24 mouse cellular contexts compared by ENCODE assay signal in genomic region chr11:95890462-95891051, GRCm38 (mm10). TPM values are rescaled to one million over a fixed set of nuclear protein-coding genes. Genes with fewer than 3 reads are reported as not detected.
DNase-seq lines count a peak whose midpoint lies in the region; ATAC-seq and TF ChIP-seq lines count a peak whose summit lies in the region.
"Had no signal": no experiment of that assay in that cellular context is flagged by ENCODE, and none has a peak within 500 bp of the region (broad histone marks: within the 10 kb centered on the region; RNA-seq: fewer than 3 reads in every experiment).

No protein-coding gene starts in this region.

- no peak overlapping the region for H3K27ac ChIP-seq in hindbrain, postnatal 0 days
- no peak overlapping the region for H3K27ac ChIP-seq in hindbrain, embryonic 12.5 days
- no peak overlapping the region for H3K27ac ChIP-seq in left cerebral cortex, adult 2 months
- H3K27ac ChIP-seq in midbrain, postnatal 0 days (ENCODE audit: low read depth, low read length), result no peak overlapping the region
- no peak overlapping the region for H3K27ac ChIP-seq in midbrain, embryonic 11.5 days (ENCODE audit: low read depth, low read length)
- H3K27ac ChIP-seq in stomach, postnatal 0 days (replicated peaks), result no peak overlapping the region
- H3K27ac ChIP-seq: embryonic facial prominence, embryonic 13.5 days; forebrain, embryonic 12.5 days; gastrocnemius, adult 2 months; heart, embryonic 13.5 days had no signal

- H3K36me3 ChIP-seq in hindbrain, postnatal 0 days (ENCODE audit: insufficient read depth, low read length), result no peaks in the 10 kb centered on the region
- H3K36me3 ChIP-seq in hindbrain, embryonic 12.5 days, result no peaks in the 10 kb centered on the region
- H3K36me3 ChIP-seq in midbrain, postnatal 0 days (ENCODE audit: insufficient read depth, low read length), result no peaks in the 10 kb centered on the region
- no peaks in the 10 kb centered on the region for H3K36me3 ChIP-seq in midbrain, embryonic 11.5 days (ENCODE audit: control insufficient read depth, insufficient read depth, low read length)
- no peaks in the 10 kb centered on the region for H3K36me3 ChIP-seq in stomach, postnatal 0 days (ENCODE audit: control insufficient read depth, insufficient read depth, low read length)
- H3K36me3 ChIP-seq: embryonic facial prominence, embryonic 13.5 days; forebrain, embryonic 12.5 days; heart, embryonic 13.5 days had no signal

- no peak overlapping the region for H3K9ac ChIP-seq in hindbrain, postnatal 0 days (replicated peaks; ENCODE audit: low read length)
- no peak overlapping the region for H3K9ac ChIP-seq in hindbrain, embryonic 12.5 days
- H3K9ac ChIP-seq in midbrain, postnatal 0 days (replicated peaks; ENCODE audit: low read length, poor library complexity, severe bottlenecking), result no peak overlapping the region
- H3K9ac ChIP-seq in midbrain, embryonic 11.5 days (ENCODE audit: low read length), result no peak overlapping the region
- H3K9ac ChIP-seq in stomach, postnatal 0 days (ENCODE audit: low read length), result no peak overlapping the region
- H3K9ac ChIP-seq: embryonic facial prominence, embryonic 13.5 days; forebrain, embryonic 12.5 days; heart, embryonic 13.5 days had no signal

- no peak for ATAC-seq in hindbrain, postnatal 0 days
- ATAC-seq in hindbrain, embryonic 12.5 days (ENCODE audit: low FRiP score), result no peak
- no peak for ATAC-seq in midbrain, postnatal 0 days (ENCODE audit: low FRiP score)
- ATAC-seq in midbrain, embryonic 11.5 days (ENCODE audit: low FRiP score), result no peak
- no peak for ATAC-seq in stomach, postnatal 0 days (ENCODE audit: low FRiP score, low TSS enrichment)
- ATAC-seq: activated CD4-positive, CD25-positive, alpha-beta regulatory T cell, adult 4 months; hindbrain, embryonic 16.5 days had no signal

- no peaks in the 10 kb centered on the region for H3K4me1 ChIP-seq in hindbrain, postnatal 0 days (ENCODE audit: insufficient read depth, low read length)
- no peaks in the 10 kb centered on the region for H3K4me1 ChIP-seq in hindbrain, embryonic 12.5 days
- H3K4me1 ChIP-seq in midbrain, postnatal 0 days (ENCODE audit: insufficient read depth, low read length), result no peaks in the 10 kb centered on the region
- no peaks in the 10 kb centered on the region for H3K4me1 ChIP-seq in midbrain, embryonic 11.5 days (ENCODE audit: control insufficient read depth, insufficient read depth, low read length)
- no peaks in the 10 kb centered on the region for H3K4me1 ChIP-seq in stomach, postnatal 0 days (replicated peaks; ENCODE audit: control insufficient read depth, insufficient read depth)
- H3K4me1 ChIP-seq: embryonic facial prominence, embryonic 13.5 days; forebrain, embryonic 12.5 days; heart, embryonic 13.5 days had no signal

- DNase-seq in hindbrain, postnatal 0 days (ENCODE audit: low spot score), result no peak
- DNase-seq in left cerebral cortex, adult 2 months (ENCODE audit: extremely low spot score in 1 of 2, low spot score in 2 of 2), result no peak
- DNase-seq in left cerebral cortex, postnatal 36 days (ENCODE audit: low spot score in 2 of 2), result no peak
- DNase-seq in midbrain, postnatal 0 days (ENCODE audit: low spot score), result no peak
- no peak for DNase-seq in midbrain, embryonic 11.5 days (ENCODE audit: low spot score, missing footprints)
- DNase-seq in stomach, postnatal 0 days (ENCODE audit: low spot score), result no peak
- no peak for DNase-seq in thymus, adult 18-20 months
- DNase-seq: adrenal gland, postnatal 25 days; cerebellum, adult 18-20 months; cerebellum, adult 9-11 months; cerebellum, postnatal 36 days; gastrocnemius, adult 2 months; gastrocnemius, postnatal 25 days; heart, postnatal 36 days had no signal

- no peak overlapping the region for H3K4me2 ChIP-seq in hindbrain, postnatal 0 days (ENCODE audit: low read depth, low read length)
- no peak overlapping the region for H3K4me2 ChIP-seq in hindbrain, embryonic 12.5 days (replicated peaks)
- no peak overlapping the region for H3K4me2 ChIP-seq in midbrain, postnatal 0 days (ENCODE audit: low read depth, low read length, poor library complexity, severe bottlenecking)
- no peak overlapping the region for H3K4me2 ChIP-seq in midbrain, embryonic 11.5 days
- no peak overlapping the region for H3K4me2 ChIP-seq in stomach, postnatal 0 days (replicated peaks; ENCODE audit: low read depth)
- H3K4me2 ChIP-seq: embryonic facial prominence, embryonic 13.5 days; forebrain, embryonic 12.5 days; heart, embryonic 13.5 days had no signal

- peak; percentile 26; the same call in 1 of the 2 replicates for TF ChIP-seq CTCF in hindbrain, postnatal 0 days (IDR thresholded peaks at IDR 0.05; ENCODE audit: low read depth)
- peak; percentile 15 for TF ChIP-seq CTCF in left cerebral cortex, adult 2 months (IDR thresholded peaks at IDR 0.05)
- TF ChIP-seq CTCF in midbrain, postnatal 0 days (IDR thresholded peaks at IDR 0.05), result peak; percentile 34
- peak; percentile 42 for TF ChIP-seq CTCF in stomach, postnatal 0 days (IDR thresholded peaks at IDR 0.05; ENCODE audit: low read depth)

- no peaks in the 10 kb centered on the region for H3K9me3 ChIP-seq in hindbrain, postnatal 0 days (ENCODE audit: low read length)
- no peaks in the 10 kb centered on the region for H3K9me3 ChIP-seq in hindbrain, embryonic 12.5 days (replicated peaks)
- no peaks in the 10 kb centered on the region for H3K9me3 ChIP-seq in midbrain, postnatal 0 days (ENCODE audit: low read length)
- no peaks in the 10 kb centered on the region for H3K9me3 ChIP-seq in midbrain, embryonic 11.5 days (ENCODE audit: control insufficient read depth, low read length)
- no peaks in the 10 kb centered on the region for H3K9me3 ChIP-seq in stomach, postnatal 0 days (ENCODE audit: control insufficient read depth, low read length)
- H3K9me3 ChIP-seq: embryonic facial prominence, embryonic 13.5 days; forebrain, embryonic 12.5 days had no signal

- 77% methylated on average over 2 of the region's 2 CpGs for WGBS in hindbrain, postnatal 0 days
- WGBS in hindbrain, embryonic 12.5 days, result 63% methylated on average over 2 of the region's 2 CpGs
- WGBS in midbrain, postnatal 0 days, result 86% methylated on average over 2 of the region's 2 CpGs
- WGBS in midbrain, embryonic 11.5 days, result 68% methylated on average over 2 of the region's 2 CpGs
- 73% methylated on average over 2 of the region's 2 CpGs for WGBS in stomach, postnatal 0 days

- intact Hi-C loops in left cerebral cortex, adult 2 months (cut with DNase I), result no loop called here
- intact Hi-C loops in left cerebral cortex, postnatal 36 days (cut with DNase I), result no loop called here

- TF ChIP-seq EP300 in stomach, postnatal 0 days (optimal IDR thresholded peaks at IDR 0.05), result no peak

- H3K27me3 ChIP-seq in hindbrain, postnatal 0 days (ENCODE audit: insufficient read depth, low read length), result no peaks in the 10 kb centered on the region
- no peaks in the 10 kb centered on the region for H3K27me3 ChIP-seq in hindbrain, embryonic 12.5 days
- H3K27me3 ChIP-seq in midbrain, postnatal 0 days (ENCODE audit: insufficient read depth, low read length), result no peaks in the 10 kb centered on the region
- no peaks in the 10 kb centered on the region; the same call in 1 of the 2 replicates for H3K27me3 ChIP-seq in midbrain, embryonic 11.5 days (ENCODE audit: control insufficient read depth, insufficient read depth, low read length)
- H3K27me3 ChIP-seq in stomach, postnatal 0 days (ENCODE audit: control insufficient read depth, insufficient read depth, low read length), result no peaks in the 10 kb centered on the region
- H3K27me3 ChIP-seq: forebrain, embryonic 12.5 days; heart, embryonic 13.5 days had no signal

- no peak overlapping the region for H3K4me3 ChIP-seq in hindbrain, postnatal 0 days (ENCODE audit: low read length)
- no peak overlapping the region for H3K4me3 ChIP-seq in hindbrain, embryonic 12.5 days
- H3K4me3 ChIP-seq in left cerebral cortex, adult 2 months, result no peak overlapping the region
- no peak overlapping the region for H3K4me3 ChIP-seq in midbrain, postnatal 0 days (ENCODE audit: low read depth, low read length)
- no peak overlapping the region for H3K4me3 ChIP-seq in midbrain, embryonic 11.5 days (ENCODE audit: low read depth, low read length)
- H3K4me3 ChIP-seq in stomach, postnatal 0 days (ENCODE audit: low read depth, low read length), result no peak overlapping the region
- H3K4me3 ChIP-seq: embryonic facial prominence, embryonic 13.5 days; forebrain, embryonic 12.5 days; gastrocnemius, adult 2 months; heart, embryonic 13.5 days had no signal

RNA-seq across cellular contexts. Expression of gene B4galnt2, which starts 24.1 kb away (rescaled TPM):
- total RNA-seq in hindbrain, postnatal 0 days (2014; rRNA removed), result not detected in 2 replicates
- polyA plus RNA-seq in hindbrain, postnatal 0 days (2015; fragmentation: Nextera tagmentation; extraction: Ambion mirVana), result not detected in 2 replicates
- not detected in 2 replicates for polyA plus RNA-seq in hindbrain, embryonic 12.5 days (2016; fragmentation: Nextera tagmentation; extraction: Ambion mirVana)
- not detected for total RNA-seq in left cerebral cortex, adult 2 months (2021)
- total RNA-seq in left cerebral cortex, postnatal 36 days (2021), result not detected
- not detected in 2 replicates for total RNA-seq in midbrain, postnatal 0 days (2014; rRNA removed)
- polyA plus RNA-seq in midbrain, postnatal 0 days (2015; fragmentation: Nextera tagmentation; extraction: Ambion mirVana), result not detected in 2 replicates
- 0.08 TPM in 1 of 2 replicates, not detected in the other for polyA plus RNA-seq in midbrain, embryonic 11.5 days (2014; fragmentation: Nextera tagmentation; extraction: Ambion mirVana)
- polyA plus RNA-seq in stomach, postnatal 0 days (2015; fragmentation: Nextera tagmentation; extraction: Ambion mirVana), result 3.6 and 4.6 TPM in 2 replicates
- total RNA-seq: adrenal gland, adult 18-20 months; adrenal gland, postnatal 25 days; gastrocnemius, adult 2 months; gastrocnemius, postnatal 25 days; granulocyte monocyte progenitor cell, adult 5-6 weeks; heart, postnatal 36 days had no signal
- polyA plus RNA-seq: C2C12; forebrain, embryonic 12.5 days; hindbrain, embryonic 11.5 days; hindbrain, embryonic 16.5 days had no signal

RNA-seq across cellular contexts. Expression of gene Abi3, which starts 48.3 kb away (rescaled TPM):
- total RNA-seq in hindbrain, postnatal 0 days (2014; rRNA removed), result 1.9 and 3.2 TPM in 2 replicates
- 1.6 and 3.1 TPM in 2 replicates for polyA plus RNA-seq in hindbrain, postnatal 0 days (2015; fragmentation: Nextera tagmentation; extraction: Ambion mirVana)
- polyA plus RNA-seq in hindbrain, embryonic 12.5 days (2016; fragmentation: Nextera tagmentation; extraction: Ambion mirVana), result 3.7 and 4.7 TPM in 2 replicates
- 1 to 10 TPM; 7.6 to 9.4 TPM for total RNA-seq in left cerebral cortex, adult 2 months (2021)
- 1 to 10 TPM; 5.1 to 5.3 TPM for total RNA-seq in left cerebral cortex, postnatal 36 days (2021)
- total RNA-seq in midbrain, postnatal 0 days (2014; rRNA removed), result 1.0 and 1.1 TPM in 2 replicates
- 1.5 TPM in 2 replicates for polyA plus RNA-seq in midbrain, postnatal 0 days (2015; fragmentation: Nextera tagmentation; extraction: Ambion mirVana)
- 1.2 and 2.1 TPM in 2 replicates for polyA plus RNA-seq in midbrain, embryonic 11.5 days (2014; fragmentation: Nextera tagmentation; extraction: Ambion mirVana)
- polyA plus RNA-seq in stomach, postnatal 0 days (2015; fragmentation: Nextera tagmentation; extraction: Ambion mirVana), result 3.6 and 4.2 TPM in 2 replicates

RNA-seq across cellular contexts. Expression of gene Gngt2, which starts 53.5 kb away (rescaled TPM):
- 0.63 TPM in 1 of 2 replicates, not detected in the other for total RNA-seq in hindbrain, postnatal 0 days (2014; rRNA removed)
- polyA plus RNA-seq in hindbrain, postnatal 0 days (2015; fragmentation: Nextera tagmentation; extraction: Ambion mirVana), result 2.9 and 3.9 TPM in 2 replicates
- 5.5 and 7.9 TPM in 2 replicates for polyA plus RNA-seq in hindbrain, embryonic 12.5 days (2016; fragmentation: Nextera tagmentation; extraction: Ambion mirVana)
- 1 to 10 TPM; 2.3 to 3.3 TPM for total RNA-seq in left cerebral cortex, adult 2 months (2021)
- total RNA-seq in left cerebral cortex, postnatal 36 days (2021), result 1 to 10 TPM; 3.1 to 3.9 TPM
- 2.9 and 3.3 TPM in 2 replicates for total RNA-seq in midbrain, postnatal 0 days (2014; rRNA removed)
- 2.4 TPM in 2 replicates for polyA plus RNA-seq in midbrain, postnatal 0 days (2015; fragmentation: Nextera tagmentation; extraction: Ambion mirVana)
- polyA plus RNA-seq in midbrain, embryonic 11.5 days (2014; fragmentation: Nextera tagmentation; extraction: Ambion mirVana), result 4.9 and 5.6 TPM in 2 replicates
- polyA plus RNA-seq in stomach, postnatal 0 days (2015; fragmentation: Nextera tagmentation; extraction: Ambion mirVana), result 11.1 and 12.5 TPM in 2 replicates
